Mouse (Mus musculus) left cerebral cortex, adult 8-10 months (tissue): ENCODE measurements around the gene Dus3l. TPM values are rescaled to one million over a fixed set of nuclear protein-coding genes. Genes with fewer than 3 reads are reported as not detected.

Experiments
- DNase-seq, 2 experiments: peaks; one replicate each; pipeline ENCODE4 v3.0.0; 2022; ENCODE audit warnings: low spot score in 2 of 2
- total RNA-seq, 4 experiments: library from RNA; stranded (reverse); gene quantifications; 2 replicates each; pipeline ENCODE4 v1.2.4; 2022

Dus3l gene
- 10 to 100 TPM; 60.1 to 66.1 (median 60.8) TPM for total RNA-seq

GRCm38 (mm10) chr17:56764474-56765354 is at the start of gene Dus3l:
Gene Dus3l, plus strand, starts transcription at chr17:56764757.
- peak; percentile 90 to 92 for DNase-seq

- DNase-seq = no peak
Observed at GRCm38 (mm10) chr17:56715360-56715759, 49.2 kb upstream of the Dus3l start.

GRCm38 (mm10) chr17:56715914-56716654 is 48.5 kb upstream of the Dus3l start:
- DNase-seq = no peak

DNA sequence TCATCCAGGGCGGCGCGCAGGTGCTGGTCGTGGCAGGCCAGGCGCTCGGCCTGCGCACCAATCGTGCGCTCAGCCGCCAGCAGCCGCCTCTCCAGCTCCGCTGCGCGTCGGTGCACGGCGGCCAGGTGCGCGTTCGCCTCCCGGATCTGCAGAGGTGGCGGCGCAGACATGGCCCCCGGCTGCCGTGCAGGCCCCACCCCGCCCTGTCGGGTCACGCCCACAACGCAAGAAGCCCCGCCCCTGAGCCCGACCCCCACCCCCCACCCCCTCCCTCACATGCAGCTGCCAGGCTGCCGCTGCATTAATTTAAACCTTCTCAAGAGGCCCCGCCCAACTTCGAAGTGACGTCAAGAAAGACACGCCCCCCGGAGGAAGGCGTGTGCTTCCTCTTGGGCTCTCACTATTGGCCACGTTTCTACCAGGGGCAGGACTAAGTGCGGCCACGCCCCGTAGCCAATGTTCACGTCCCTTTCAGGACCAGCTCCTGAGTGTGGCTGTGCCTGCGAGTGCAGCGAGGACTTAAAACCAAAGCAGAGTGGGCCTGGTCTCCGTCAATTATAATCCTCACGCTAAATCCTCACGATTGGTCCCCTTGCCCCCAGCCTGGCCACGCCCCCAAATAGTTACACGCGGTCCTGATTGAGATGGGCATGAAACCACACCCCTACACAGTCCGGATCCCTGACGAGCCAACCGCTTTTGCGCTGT is 47.7 kb upstream of the Dus3l start:
- DNase-seq = peak; percentile 95 to 99

- DNase-seq = peak; percentile 84 to 94
Observed at GRCm38 (mm10) chr17:56717363-56718058, 47.0 kb upstream of the Dus3l start, which contains the start of the genes Ndufa11 and Vmac. Gene Ndufa11, plus strand, starts transcription at chr17:56717767. Gene Vmac, minus strand, starts transcription at chr17:56718022.

- no peak for DNase-seq
Observed at GRCm38 (mm10) chr17:56722441-56722840, 42.1 kb upstream of the Dus3l start.

DNA sequence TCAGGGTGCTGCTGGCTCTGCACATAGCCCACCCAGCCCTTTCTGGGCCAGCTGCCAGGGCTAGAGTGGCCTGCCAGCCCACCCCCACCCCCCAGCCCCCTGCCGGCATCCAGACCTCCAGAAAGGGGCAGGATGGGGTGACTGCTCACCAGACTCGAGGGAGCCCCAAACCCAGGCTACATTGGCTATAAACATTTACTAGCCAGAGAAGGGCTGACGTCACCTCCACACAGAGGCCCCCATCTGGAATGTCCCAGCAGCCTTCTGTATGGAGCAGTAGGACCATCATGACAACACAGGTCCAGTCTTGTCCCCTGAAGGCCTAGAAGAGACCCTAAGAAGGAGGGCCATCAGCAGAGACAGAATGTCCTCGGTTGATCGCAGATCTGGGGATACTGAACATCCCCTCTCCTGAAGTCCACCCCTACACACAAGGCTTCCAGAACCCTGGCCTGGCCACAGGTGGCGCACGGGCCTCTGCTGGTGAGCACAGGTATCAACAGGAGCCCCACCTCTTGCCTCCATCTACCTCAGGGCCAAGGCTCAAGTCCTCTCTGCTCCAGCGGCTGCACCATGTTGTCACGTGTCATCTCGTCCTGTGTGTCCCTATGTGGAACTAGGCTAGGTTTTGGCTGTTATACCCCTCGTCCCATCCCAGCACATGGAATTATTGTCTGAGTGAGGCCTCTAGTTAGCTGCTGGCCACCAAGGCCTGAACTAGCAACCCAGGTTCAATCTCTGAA is 41.0 kb upstream of the Dus3l start:
- DNase-seq = no peak

GRCm38 (mm10) chr17:56727029-56727649 is 37.4 kb upstream of the Dus3l start:
- DNase-seq = no peak

DNA sequence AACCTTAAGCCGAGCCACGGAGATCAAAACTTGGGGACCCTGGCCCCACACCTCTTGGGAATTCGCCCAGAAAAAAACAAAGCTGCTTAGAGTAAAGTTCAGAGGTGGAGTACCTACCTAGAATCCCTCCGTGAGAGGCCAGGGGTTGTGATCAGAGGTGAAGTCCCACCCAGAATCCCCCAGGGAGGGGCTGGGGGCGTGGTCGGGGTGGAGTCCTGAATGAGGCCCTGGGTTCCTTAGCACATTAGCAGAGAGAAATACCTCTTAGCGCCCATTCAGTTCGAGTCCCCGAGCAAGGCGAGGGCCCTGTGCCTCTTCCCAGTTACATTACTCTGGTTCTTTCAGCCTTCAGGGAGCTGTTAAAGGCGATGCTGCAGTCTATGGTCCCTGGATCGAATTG is 36.9 kb upstream of the Dus3l start:
- DNase-seq = no peak

DNA sequence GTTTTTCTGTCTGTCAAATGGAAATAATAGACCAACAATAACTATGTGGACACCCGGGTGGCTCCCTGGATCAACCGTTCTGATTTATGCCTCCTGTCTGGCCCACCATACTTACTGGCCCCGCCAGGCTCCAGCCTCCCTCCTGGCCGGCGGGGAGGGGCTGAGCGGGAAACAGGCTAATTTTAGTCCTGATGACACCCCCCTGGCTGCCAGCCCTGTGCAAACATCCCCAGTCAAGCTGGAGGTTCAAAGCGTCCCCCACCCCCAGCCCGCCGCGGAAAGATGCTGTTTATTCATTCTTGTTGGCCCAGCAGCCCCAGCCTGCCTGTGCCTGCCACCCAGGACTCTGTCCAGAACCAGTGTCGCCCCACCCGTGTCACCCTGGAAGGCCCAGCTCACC is 36.4 kb upstream of the Dus3l start:
- DNase-seq = no peak

DNA sequence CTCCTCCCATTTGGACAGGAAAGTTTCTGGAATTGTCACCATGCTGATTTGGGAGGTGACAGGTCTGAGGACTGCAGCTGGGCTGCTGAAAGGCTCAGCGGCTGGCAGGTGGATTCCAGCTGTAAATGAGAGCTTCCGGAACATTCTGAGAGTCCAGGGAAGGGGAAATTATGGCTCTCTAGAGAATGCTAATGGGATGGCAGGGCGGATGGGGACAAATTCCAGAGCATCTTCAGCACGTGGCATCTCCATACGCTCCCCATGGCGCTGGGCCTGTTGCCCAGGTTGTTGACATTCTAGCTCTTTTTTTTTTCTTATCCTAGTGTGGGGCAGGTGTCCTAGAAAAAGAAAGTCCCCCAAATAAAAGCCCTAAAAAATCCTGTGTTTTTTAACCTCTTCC is 35.4 kb upstream of the Dus3l start:
- no peak for DNase-seq

DNA sequence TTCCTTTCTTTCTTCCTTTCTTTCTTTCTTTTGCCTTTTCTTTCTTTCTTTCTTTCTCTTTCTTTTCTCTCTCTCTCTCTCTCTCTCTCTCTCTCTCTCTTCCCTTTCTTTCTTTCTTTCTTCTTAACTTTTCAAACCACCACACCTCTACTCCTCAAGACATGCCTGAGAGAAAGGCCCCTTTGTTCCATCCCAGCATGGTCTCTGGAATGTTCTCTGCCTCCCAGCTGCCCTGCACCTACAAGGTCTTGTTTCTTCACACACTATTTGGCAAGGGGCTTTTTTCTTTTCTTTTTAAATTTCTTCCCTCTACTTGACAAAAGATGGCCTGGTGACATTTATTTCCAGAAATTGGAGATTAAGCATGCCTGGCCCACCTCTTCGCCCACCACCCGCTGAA is 34.9 kb upstream of the Dus3l start:
- no peak for DNase-seq

DNA sequence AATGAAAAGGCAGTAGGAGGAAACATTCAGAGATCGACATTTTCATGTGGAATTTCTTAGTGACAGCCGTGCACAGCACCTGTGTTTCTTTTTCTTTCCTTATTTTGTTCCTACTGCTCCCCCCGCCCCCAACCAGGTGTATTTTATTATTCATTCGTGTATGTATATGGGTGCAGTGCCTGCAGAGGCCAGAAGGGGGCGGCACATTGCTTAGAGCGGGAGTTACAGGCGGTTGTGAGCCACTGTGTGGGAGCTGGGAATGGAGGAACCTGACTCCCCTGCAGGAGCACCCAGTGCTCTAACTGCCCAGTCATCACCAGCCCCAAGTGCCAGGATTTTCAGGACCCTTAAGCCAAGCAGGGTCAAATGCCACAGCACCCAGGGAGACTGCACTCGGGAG is 28.0 kb upstream of the Dus3l start:
- DNase-seq = no peak

GRCm38 (mm10) chr17:56738221-56738620 is 26.3 kb upstream of the Dus3l start:
- no peak for DNase-seq

DNA sequence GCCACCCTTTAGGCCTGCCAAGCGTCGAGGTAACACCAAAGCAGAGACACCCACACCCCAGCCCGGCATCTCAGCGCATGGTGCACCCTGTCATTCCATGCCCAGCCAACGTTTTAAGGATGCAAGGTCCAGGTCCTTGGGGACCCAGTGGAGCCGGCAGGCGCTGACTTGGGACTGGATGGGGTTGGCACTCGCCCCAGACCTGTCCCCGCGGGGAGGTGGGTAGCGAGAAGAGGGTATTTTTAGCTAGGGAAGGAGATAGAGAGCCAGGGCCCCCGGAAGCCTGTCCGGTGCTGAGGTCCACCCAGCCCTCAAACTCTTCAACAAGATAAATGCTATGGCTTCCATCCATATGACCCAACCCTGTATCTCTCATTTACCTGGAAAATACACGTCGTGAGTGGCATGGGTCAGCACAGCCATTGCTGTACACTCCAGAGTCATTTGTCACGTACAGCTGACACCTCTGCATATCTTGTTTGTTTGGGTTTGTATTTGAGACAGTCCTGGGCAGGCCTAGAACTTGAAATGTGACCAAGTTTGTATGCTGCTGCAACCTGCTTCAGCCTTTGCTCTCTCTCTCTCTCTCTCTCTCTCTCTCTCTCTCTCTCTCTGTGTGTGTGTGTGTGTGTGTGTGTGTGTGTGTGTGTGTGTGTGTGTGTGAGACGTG is 24.3 kb upstream of the Dus3l start:
- no peak for DNase-seq

GRCm38 (mm10) chr17:56740788-56741160 is 23.8 kb upstream of the Dus3l start:
- DNase-seq = no peak

- no peak for DNase-seq
Observed at GRCm38 (mm10) chr17:56744173-56744572, 20.4 kb upstream of the Dus3l start.

- DNase-seq = no peak
Observed at GRCm38 (mm10) chr17:56751404-56752072, 13.0 kb upstream of the Dus3l start.

DNA sequence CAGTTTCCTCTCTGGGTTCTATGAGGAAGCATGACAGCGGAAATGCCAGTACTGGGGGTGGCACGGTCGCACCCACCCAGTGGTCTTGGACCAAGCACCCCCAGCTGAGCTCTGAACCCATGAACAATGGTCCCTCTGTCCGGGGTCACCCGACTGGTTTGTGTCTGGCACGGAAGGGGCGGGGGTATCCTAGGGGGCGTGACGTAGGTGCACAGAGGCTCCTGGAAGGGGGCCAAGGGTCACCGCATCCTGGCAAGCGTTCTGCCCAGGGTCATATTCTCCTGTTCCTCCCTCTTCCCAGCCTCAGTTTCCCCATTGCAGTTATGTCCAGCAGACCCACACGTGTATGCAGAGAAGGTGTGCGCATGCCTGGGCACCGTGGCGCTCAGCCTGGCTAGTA is 11.1 kb upstream of the Dus3l start:
- no peak for DNase-seq
